Mouse (Mus musculus) heart, embryonic 15.5 days (tissue): ENCODE measurements around the gene Sh3rf1. TPM values are rescaled to one million over a fixed set of nuclear protein-coding genes. Genes with fewer than 3 reads are reported as not detected.

Experiments
- ATAC-seq: fragments of 200-750 bp; cut with Nextera tagmentation; replicated peaks from 2 replicates; pipeline ENCODE4 v1.8.0; 2017; ENCODE audit warnings: low read depth, moderate TSS enrichment; ENCODE audit not compliant: insufficient number of reproducible peaks, insufficient read depth, low FRiP score
- H3K27ac ChIP-seq: fragments of 300-500 bp; sonication (generic); 2 replicates; pipeline ENCODE4 v1.5.1; 2015; ENCODE audit warnings: mild to moderate bottlenecking, inconsistent platforms
- H3K27me3 ChIP-seq: fragments of 300-500 bp; sonication (generic); 2 replicates; pipeline ENCODE4 v1.6.1; 2015; ENCODE audit warnings: inconsistent platforms
- H3K36me3 ChIP-seq: fragments of 300-500 bp; sonication (generic); 2 replicates; pipeline ENCODE4 v1.6.1; 2015; ENCODE audit warnings: mild to moderate bottlenecking, inconsistent platforms
- H3K4me1 ChIP-seq: fragments of 300-500 bp; sonication (generic); replicated peaks from 2 replicates; pipeline ENCODE4 v1.6.1; 2015; ENCODE audit warnings: inconsistent platforms
- H3K4me2 ChIP-seq: fragments of 300-500 bp; sonication (generic); 2 replicates; pipeline ENCODE4 v1.6.1; 2015; ENCODE audit warnings: inconsistent platforms, mild to moderate bottlenecking, moderate library complexity
- H3K4me3 ChIP-seq: fragments of 300-500 bp; sonication (generic); 2 replicates; pipeline ENCODE4 v1.5.1; 2015; ENCODE audit warnings: mild to moderate bottlenecking, inconsistent platforms
- H3K9ac ChIP-seq: fragments of 300-500 bp; sonication (generic); 2 replicates; pipeline ENCODE4 v1.6.1; 2015; ENCODE audit warnings: mild to moderate bottlenecking, inconsistent platforms
- H3K9me3 ChIP-seq: fragments of 300-500 bp; sonication (generic); replicated peaks from 2 replicates; pipeline ENCODE4 v1.6.1; 2016; ENCODE audit warnings: inconsistent platforms
- WGBS: fragments of 180-500 bp; shearing (Covaris S2); methylation state at CpG from one replicate; pipeline ENCODE4 v1.1.7; 2015; ENCODE audit warnings: mixed read lengths; 5-methylcytosine and 5-hydroxymethylcytosine counted together
- polyA plus RNA-seq: library from polyadenylated mRNA; unstranded; fragments of >200 nt; fragmentation: Nextera tagmentation; extraction: Ambion mirVana; gene quantifications from 2 replicates; pipeline ENCODE4 v1.2.1, GENCODE M21; 2015

Sh3rf1 gene
- polyA plus RNA-seq, 1 experiment from 2014 or later = 4.8 TPM

DNA sequence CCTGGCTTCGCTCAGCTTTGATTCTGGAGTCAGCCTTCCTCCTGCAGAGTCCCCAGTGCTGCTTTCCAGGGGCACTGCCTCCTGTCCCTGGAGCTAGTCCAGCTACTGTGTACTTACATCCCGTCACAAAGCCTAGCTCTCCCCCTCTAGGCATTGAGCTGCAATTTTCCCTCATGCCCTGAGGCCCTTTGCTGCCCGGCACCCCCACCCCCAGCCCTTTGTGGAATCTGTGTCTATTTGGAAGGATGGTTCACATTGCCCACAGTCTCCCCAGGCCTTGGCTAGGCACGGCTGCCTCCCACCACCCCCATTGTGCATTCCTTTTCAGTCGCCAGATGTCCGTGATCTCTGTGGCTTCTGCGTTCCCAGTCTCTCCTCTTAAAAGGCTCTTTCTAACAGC, 163.0 kb downstream of the Sh3rf1 start:
- H3K9ac ChIP-seq = no peak overlapping the region
- peaks cover 8% of the 10 kb centered on the region; the same call in 1 of the 2 replicates for H3K36me3 ChIP-seq
- peak; percentile 66; the same call in 1 of the 2 replicates for ATAC-seq
- peak overlapping the region; percentile 58 for H3K27ac ChIP-seq
- H3K4me1 ChIP-seq = peaks cover 22% of the 10 kb centered on the region
- no peak overlapping the region for H3K4me3 ChIP-seq
- 0 out of 2 replicates have a peak overlapping the region, but pooled peaks have one; percentile 18 for H3K4me2 ChIP-seq
- H3K9me3 ChIP-seq = no peaks in the 10 kb centered on the region
- no peaks in the 10 kb centered on the region for H3K27me3 ChIP-seq
- WGBS = 29% methylated on average over 7 of the region's 7 CpGs

- H3K4me3 ChIP-seq = no peak overlapping the region
- no peak; the same call in 1 of the 2 replicates for ATAC-seq
These were observed 163.9 kb downstream of the Sh3rf1 start for GRCm38 (mm10) chr8:61387501-61387963.

DNA sequence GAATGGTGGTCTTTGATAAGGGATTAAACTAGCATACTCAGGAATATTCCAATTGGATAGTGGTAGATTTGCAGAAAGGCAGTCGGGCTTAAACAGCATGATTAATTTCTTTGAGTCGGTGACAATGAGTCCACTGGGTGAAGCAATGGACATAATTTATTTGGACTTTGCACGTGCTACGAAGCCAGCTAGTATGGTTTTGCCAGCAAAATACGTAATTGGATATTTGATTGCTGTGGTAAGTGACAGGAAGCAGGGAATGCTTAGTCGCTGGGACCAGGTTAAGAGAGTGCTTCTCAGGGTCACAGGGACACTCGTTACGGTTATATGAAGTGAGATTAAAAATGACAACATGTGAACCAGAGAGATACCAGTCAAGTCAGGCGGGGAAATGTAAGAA, 164.7 kb downstream of the Sh3rf1 start:
- Histone ChIP-seq H3K27ac (no peak overlapping the region), H3K36me3 (peaks cover 8% of the 10 kb centered on the region; the same call in 1 of the 2 replicates), H3K9ac (no peak overlapping the region), H3K9me3 (no peaks in the 10 kb centered on the region), H3K27me3 (no peaks in the 10 kb centered on the region), H3K4me3 (no peak overlapping the region), H3K4me2 (no peak overlapping the region), H3K4me1 (peaks cover 25% of the 10 kb centered on the region)
- ATAC-seq = no peak
- 71% methylated on average over 9 of the region's 9 CpGs for WGBS

More at GRCm38 (mm10) chr8:61387501-61387963, 163.9 kb downstream of the Sh3rf1 start:
- Histone ChIP-seq H3K36me3 (peaks cover 8% of the 10 kb centered on the region; the same call in 1 of the 2 replicates), H3K4me1 (peaks cover 25% of the 10 kb centered on the region), H3K9ac (no peak overlapping the region), H3K4me2 (peak overlapping the region; percentile 24), H3K27ac (no peak overlapping the region), H3K9me3 (no peaks in the 10 kb centered on the region), H3K27me3 (no peaks in the 10 kb centered on the region)
- 22% methylated on average over 6 of the region's 6 CpGs for WGBS

DNA sequence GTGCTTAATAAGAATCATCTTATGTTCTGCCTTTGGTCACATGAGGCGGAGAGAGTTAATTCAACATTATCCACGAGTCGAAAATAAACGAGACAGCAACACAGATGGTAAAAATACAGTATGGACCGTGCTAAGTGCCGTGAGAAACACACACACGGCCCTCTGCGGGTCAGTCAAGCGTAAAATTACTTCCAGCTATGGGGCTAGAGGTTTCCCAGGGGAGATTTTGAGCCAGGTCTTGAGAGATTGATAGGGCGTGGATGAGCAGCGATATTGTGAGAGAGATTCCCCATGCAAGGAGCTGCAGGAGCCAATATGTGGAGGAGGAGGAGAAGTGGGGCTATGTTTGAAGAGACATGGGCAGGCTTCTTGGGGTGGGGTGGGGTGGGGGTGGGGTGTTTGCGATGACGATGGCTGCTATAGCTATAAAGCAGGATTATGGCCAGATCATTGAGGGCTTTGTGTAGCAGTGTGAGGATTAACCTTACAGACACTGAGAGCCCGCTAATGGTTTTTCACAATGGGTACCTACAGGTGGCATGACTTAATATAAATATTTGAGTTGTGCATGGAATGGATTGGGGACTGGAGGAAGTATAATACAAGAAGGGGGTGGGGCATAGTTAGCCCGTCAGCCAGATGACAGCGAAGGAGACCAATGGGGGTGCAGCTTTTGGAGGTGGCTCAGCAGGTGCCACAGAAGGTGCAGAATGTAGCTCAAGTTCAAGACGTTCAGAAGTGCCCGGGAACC, 166.8 kb downstream of the Sh3rf1 start:
- H3K4me3 ChIP-seq = no peak overlapping the region
- H3K4me2 ChIP-seq = no peak overlapping the region
- no peaks in the 10 kb centered on the region for H3K9me3 ChIP-seq
- H3K4me1 ChIP-seq = peaks cover 25% of the 10 kb centered on the region
- no peaks in the 10 kb centered on the region for H3K27me3 ChIP-seq
- no peak overlapping the region for H3K27ac ChIP-seq
- H3K9ac ChIP-seq = no peak overlapping the region
- WGBS = 79% methylated on average over 18 of the region's 18 CpGs
- 0 out of 2 replicates have a peak, but pooled peaks have one; percentile 31 for ATAC-seq
- H3K36me3 ChIP-seq = no peaks in the 10 kb centered on the region

DNA sequence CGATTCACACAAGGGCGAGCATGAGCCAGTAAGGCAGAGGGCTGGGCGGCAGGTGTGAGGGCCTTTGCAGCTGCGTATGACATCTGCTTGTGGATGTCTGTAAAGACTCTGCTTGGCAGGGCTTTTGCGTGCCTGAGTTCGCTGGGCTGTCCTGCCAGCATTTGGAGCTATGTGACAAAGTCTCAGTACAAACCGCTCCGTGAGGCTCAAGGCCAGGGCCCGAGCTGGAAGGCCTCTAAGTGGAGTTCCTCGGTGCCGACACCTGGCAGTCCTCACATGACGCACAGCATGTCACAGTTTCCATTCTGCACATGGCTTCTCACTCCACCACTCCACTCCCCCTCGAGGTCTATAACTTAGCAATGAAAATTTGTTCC, 167.4 kb downstream of the Sh3rf1 start:
- H3K36me3 ChIP-seq = no peaks in the 10 kb centered on the region

GRCm38 (mm10) chr8:61397139-61397538, 173.5 kb downstream of the Sh3rf1 start:
- Histone ChIP-seq H3K4me3 (no peak overlapping the region), H3K4me1 (peaks cover 16% of the 10 kb centered on the region), H3K9ac (no peak overlapping the region), H3K27me3 (no peaks in the 10 kb centered on the region), H3K27ac (peak overlapping the region; percentile 27; the same call in 1 of the 2 replicates), H3K36me3 (no peaks in the 10 kb centered on the region), H3K4me2 (0 out of 2 replicates have a peak overlapping the region, but pooled peaks have one; percentile 2), H3K9me3 (no peaks in the 10 kb centered on the region)
- peak; percentile 70 for ATAC-seq
- WGBS = 11% methylated on average over 2 of the region's 2 CpGs

More for the DNA sequence above, 167.4 kb downstream of the Sh3rf1 start:
- Histone ChIP-seq H3K4me2 (no peak overlapping the region), H3K9ac (no peak overlapping the region), H3K27me3 (no peaks in the 10 kb centered on the region), H3K27ac (no peak overlapping the region), H3K4me1 (peaks cover 23% of the 10 kb centered on the region), H3K4me3 (no peak overlapping the region), H3K9me3 (no peaks in the 10 kb centered on the region)
- ATAC-seq = 0 out of 2 replicates have a peak, but pooled peaks have one; percentile 12
- 60% methylated on average over 13 of the region's 13 CpGs for WGBS

- ATAC-seq = peak; percentile 54
- Histone ChIP-seq H3K9me3 (no peaks in the 10 kb centered on the region), H3K9ac (no peak overlapping the region), H3K36me3 (no peaks in the 10 kb centered on the region), H3K4me2 (no peak overlapping the region), H3K4me1 (peaks cover 16% of the 10 kb centered on the region), H3K27me3 (no peaks in the 10 kb centered on the region), H3K27ac (peak overlapping the region; percentile 36), H3K4me3 (no peak overlapping the region)
- WGBS = 49% methylated on average over 7 of the region's 7 CpGs
These were observed 174.1 kb downstream of the Sh3rf1 start for GRCm38 (mm10) chr8:61397755-61398154.

GRCm38 (mm10) chr8:61402861-61403260, 179.2 kb downstream of the Sh3rf1 start:
- Histone ChIP-seq H3K4me1 (peaks cover 9% of the 10 kb centered on the region), H3K9ac (no peak overlapping the region), H3K4me3 (no peak overlapping the region), H3K4me2 (no peak overlapping the region), H3K36me3 (no peaks in the 10 kb centered on the region), H3K27ac (no peak overlapping the region), H3K9me3 (no peaks in the 10 kb centered on the region), H3K27me3 (no peaks in the 10 kb centered on the region)
- no peak for ATAC-seq
- 85% methylated on average over 7 of the region's 7 CpGs for WGBS

GRCm38 (mm10) chr8:61403266-61404177, 179.8 kb downstream of the Sh3rf1 start:
- WGBS = 25% methylated on average over 6 of the region's 6 CpGs
- Histone ChIP-seq H3K4me2 (no peak overlapping the region), H3K27ac (no peak overlapping the region), H3K4me3 (no peak overlapping the region), H3K9ac (no peak overlapping the region), H3K36me3 (no peaks in the 10 kb centered on the region), H3K9me3 (no peaks in the 10 kb centered on the region), H3K27me3 (no peaks in the 10 kb centered on the region), H3K4me1 (peaks cover 7% of the 10 kb centered on the region)
- ATAC-seq = no peak

- no peaks in the 10 kb centered on the region for H3K36me3 ChIP-seq
- no peak overlapping the region for H3K9ac ChIP-seq
- H3K27ac ChIP-seq = no peak overlapping the region
- WGBS = 54% methylated on average over 3 of the region's 3 CpGs
- peaks cover 7% of the 10 kb centered on the region for H3K4me1 ChIP-seq
- no peak overlapping the region for H3K4me3 ChIP-seq
- no peak overlapping the region for H3K4me2 ChIP-seq
- ATAC-seq = no peak
- no peaks in the 10 kb centered on the region for H3K27me3 ChIP-seq
- no peaks in the 10 kb centered on the region for H3K9me3 ChIP-seq
These were observed 180.5 kb downstream of the Sh3rf1 start for GRCm38 (mm10) chr8:61404178-61404560.

DNA sequence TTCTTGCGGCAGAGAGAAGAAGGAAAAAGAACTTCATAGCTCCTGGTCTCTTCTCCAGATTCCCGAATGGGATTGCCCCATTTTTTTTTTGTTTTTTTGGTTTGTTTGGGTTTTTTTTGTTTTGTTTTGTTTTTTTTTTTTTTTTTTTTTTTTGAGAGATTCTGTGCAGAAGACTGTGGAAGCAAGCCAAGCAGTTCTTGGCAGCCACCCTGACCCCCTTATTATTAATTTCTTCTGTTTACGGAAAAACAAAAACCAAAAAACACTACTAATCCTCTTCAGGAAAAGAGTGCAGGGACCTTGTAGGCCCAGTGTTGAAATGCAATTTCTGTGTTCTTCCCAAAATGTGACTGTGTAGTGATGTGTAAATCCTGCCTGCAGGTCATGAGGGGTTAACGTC, 185.4 kb downstream of the Sh3rf1 start:
- no peaks in the 10 kb centered on the region for H3K27me3 ChIP-seq
- no peak overlapping the region for H3K9ac ChIP-seq
- whole genome bisulfite sequencing = 93% methylated on average over 4 of the region's 4 CpGs
- H3K36me3 ChIP-seq = no peaks in the 10 kb centered on the region
- no peaks in the 10 kb centered on the region for H3K9me3 ChIP-seq
- no peak overlapping the region for H3K4me3 ChIP-seq
- no peak for ATAC-seq
- H3K27ac ChIP-seq = no peak overlapping the region
- H3K4me1 ChIP-seq = no peaks in the 10 kb centered on the region
- H3K4me2 ChIP-seq = no peak overlapping the region
